Mouse (Mus musculus): ENCODE data around the gene Otulin.

Gene Otulin

DNA sequence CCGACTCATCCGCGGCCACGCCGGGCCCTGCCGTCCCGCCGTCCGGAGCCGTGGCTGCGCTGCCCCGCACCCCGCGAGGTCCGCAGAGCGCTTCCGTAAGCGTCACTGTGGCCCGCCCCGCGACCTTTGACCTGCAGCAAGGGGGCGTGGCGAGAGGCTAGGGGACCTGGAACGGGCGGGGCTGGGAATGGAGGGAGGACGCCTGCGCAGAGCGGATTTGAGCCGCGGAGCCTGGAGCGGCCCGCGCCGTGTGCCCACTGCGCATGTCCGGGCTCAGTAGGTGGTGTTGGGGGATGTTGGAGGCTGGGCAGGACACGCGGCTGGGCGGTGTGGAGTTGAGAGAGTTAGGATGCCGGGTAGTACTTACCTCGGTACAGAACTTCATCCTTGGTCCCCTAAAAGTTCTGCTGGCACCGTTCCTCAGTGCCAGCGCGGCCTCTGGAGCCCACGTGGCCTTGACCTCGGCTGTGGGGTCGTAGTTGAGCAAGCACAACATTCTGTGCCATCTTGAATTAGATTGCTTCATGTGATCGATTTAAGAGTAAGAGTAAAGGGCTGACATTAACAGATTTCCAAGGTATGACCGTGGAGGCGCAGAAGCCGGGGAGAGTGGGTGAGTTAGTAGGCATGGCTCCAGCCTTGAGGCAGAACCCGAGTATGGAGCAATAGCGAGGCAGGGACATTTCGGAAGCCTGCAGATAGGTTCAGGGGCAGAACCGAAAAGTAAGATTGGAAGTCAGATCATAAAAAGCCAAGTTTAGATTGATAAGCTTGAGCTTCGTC lies at the start of gene Otulin:
Gene Otulin (minus strand): TSS at position 93 of the 783 bp plus-strand sequence.
- peak; percentile 97 for DNase-seq (ENCODE audit: low spot score)

DNA sequence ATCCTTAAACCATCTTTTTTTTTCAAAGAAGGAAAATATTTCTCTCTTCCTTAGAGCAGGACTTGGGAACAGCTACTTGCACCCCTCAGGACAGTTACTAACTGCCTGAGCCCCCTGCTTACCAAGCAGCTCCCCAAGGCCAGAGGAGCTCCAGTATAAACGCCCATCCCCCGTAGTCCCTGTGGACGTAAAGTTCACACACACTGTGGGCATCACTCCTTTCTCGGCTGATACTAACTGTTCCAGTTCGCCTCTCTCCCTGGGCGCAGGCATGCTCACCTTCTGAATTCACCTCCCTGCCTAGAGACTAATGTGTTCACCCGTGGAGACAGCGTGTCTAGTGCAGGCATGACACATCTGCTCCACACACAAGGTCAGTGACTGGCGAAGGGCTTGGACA lies 48.0 kb upstream of the Otulin start:
- DNase-seq (ENCODE audit: low spot score), result no peak

DNA sequence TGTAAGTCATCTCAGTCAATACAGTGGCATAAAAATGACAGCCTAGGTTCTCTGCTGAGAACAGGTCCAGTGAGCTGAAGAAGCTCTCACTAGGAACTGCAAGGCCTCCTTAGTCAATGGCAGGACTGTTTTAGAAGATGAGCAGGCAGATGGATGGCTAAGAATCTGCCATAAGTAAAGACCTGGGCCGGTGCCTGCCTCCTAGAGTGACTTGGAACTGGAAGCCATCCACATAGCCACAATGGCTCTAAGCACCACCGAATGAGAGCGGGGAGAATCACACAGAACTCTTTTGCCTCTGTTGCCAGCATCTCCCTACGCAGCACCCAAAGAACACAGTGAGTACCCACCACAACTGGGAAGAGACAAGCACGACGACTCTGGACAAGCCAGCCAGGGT lies 47.3 kb upstream of the Otulin start:
- no peak for DNase-seq (ENCODE audit: low spot score)

DNA sequence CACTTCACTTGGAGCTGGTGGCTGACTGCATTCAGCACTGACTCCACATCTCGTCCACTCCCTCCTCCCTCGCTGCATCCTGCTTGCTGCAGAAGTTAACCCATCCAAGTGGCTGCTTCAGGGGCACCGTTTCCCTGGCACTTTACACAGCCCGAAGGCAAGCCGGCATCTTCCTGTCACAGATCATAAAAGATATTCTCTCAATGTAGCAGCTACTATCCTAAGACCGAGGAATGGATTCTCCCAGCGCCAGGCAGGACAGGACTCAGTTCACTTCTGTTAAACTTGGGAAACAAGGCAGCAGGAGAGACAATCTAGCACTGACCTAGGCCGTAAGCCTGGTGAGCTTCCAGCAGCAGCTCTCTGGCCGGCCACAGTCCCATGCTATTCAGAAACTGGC lies 45.7 kb upstream of the Otulin start:
- DNase-seq (ENCODE audit: low spot score), result no peak

DNA sequence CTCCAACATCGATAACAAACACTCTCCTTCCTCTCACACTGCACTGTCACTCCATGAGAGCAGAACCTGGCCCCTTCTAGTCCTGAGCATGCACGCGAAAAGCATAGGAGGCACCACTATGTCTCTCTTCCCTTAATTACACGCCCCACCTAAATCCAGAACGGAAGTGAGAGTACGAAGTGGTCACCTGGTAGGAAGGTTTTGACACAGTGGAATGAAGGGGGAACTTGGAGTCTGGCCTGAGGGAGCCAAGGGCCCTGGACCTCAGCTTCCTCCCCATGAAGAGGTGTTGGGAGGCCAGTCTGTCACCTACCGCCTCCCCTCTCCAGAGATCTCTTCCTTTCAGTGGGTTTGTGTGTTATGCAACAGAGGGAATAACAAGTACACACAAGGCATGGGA lies 44.6 kb upstream of the Otulin start:
- DNase-seq (ENCODE audit: low spot score), result no peak

DNA sequence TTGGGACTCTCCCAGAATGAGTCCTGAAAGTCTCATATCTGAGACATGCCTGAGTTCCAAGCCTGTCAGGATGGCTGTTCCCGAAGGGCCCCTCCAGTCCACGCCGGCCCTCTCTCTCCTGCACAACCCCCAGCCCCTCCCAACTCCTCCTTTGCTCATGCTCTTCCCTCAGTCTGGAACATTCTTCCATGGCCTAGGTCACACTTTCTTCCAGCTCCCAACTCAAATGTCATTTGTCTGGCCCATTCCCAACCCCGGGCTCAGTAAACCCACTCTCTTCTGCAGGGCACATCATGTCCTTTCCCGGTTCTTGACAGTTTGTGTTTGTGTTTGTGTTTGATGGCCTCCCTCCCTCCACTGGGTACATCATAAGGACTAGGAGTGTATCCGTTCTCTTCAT lies 43.5 kb upstream of the Otulin start:
- no peak for DNase-seq (ENCODE audit: low spot score)

DNA sequence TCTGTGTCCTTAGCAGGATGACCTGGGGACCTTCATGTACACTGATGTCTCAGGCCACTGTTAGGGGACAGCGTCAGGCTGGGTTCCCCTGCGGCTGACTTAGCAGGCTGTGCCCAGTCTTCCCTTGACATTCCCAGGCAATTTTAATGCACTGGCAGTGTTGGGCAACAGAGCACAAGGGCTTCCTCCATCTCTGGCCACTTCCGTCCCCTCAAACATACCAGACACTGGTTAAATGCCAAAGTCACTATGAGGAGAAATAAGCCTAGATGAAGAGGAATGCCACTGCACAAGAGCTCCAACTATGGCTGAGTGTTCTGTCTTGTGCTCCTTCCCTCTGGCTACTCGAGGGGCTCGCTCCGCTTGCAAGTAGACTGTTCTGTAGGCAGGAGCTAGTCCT lies 42.7 kb upstream of the Otulin start:
- DNase-seq (ENCODE audit: low spot score), result no peak

DNA sequence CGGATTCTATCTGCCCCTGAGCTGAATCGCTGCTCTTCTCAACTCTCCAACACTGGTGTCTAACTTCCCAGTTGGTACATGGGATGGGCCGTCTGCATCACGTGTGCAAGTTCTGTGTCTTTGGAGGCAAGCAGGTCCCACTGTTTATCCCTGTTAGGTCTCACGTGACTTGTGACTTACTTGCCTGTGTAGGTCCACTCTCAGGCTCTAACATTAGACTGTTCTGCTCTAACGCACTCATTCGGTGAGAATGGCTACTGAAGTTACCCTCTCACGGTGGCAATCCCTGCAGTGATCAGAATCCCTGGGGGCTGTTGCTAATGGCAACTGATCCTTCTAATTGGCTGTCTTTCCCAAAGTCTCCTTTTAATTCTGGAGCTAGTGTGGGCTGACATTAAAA lies 41.8 kb upstream of the Otulin start:
- no peak for DNase-seq (ENCODE audit: low spot score)

DNA sequence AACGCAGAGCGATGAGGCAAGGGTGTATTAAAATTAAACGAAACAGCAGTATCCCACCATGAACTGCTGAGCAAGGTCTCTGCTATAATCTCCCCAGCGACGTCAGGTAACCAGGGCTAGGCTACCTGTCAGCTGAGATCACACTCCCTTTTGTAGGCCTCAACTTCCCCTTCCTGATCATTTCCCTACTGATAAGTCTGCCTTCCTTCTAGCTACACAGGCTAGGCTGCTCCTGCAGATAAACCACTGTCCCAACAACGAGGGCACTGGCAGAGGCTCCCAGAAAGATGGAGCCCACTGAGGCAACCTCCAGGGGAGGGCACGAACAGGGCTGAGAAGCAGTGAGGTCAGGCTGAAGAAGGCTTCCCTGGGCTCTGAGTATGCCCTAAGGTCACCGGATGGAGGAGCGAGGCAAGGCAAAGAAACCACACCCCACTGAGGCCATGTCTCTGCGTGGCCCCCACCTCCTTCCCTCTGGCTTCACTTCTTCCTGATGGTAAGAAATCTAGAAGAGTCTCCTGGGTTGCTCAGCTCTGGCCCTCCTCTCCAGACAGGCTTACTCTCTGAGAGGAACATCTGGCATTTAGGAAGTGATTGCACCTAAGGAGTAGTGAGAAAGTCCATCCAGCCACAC lies 41.2 kb upstream of the Otulin start:
- DNase-seq (ENCODE audit: low spot score), result no peak

DNA sequence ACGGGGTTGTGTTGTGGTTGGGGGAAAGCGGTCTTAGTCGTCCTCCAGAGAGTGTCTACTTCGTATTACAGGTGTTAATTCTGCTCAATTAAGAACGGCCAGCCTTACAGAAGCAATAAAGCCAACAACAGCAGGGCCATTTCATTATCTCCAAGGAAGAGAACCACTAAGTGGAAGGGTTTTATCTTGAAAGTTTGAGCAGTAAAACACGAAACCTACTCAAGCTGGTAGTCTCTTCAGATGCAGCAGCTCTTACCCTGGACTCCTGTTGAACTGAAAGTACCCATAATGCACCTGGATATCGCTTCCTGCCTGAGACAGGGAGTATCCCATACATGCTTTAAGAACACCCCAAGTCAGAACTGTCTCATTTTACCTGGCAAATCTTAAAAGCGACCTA lies 40.2 kb upstream of the Otulin start:
- no peak for DNase-seq (ENCODE audit: low spot score)

DNA sequence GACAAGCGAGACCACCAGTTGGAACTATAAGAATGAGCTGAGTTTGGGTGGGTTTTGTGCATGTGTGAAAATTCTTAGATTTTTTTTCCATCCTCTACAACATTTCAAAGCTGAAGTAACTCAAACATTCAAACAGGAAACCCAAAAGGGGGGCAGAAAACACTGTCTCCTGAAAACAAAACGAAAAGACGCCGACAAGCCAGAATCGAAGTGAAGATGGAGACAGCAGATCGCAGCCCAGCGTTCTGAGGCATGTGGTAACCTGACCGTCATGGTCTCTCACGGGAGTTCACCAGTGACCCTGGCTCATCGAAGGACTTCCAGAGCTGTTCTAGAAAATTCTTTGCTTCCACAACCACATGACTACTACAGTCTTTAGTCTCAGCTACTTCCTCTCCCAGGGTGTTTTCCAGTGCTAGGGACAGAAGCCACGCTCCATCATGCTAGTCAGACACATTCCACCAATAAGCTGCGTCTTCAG lies 39.5 kb upstream of the Otulin start:
- DNase-seq (ENCODE audit: low spot score), result no peak

DNA sequence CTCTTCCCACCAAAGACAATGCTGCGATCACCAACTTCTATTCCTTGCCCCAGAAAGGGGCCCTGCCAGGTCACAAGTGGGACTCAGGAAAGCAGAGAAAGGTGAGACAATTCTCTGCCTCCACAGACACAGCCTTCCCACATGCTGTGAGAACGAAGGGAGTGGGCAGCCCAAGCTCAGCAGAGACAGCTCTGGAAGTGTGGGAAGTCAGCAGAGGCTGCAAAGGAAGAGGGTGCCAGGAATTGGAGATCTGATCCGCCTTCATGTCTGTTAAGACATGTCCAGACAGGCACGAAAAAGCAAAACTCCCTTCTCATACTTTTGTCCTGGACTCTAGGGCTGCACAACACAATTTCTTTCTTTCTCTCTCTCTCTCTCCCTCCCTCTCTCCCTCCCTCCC lies 38.8 kb upstream of the Otulin start:
- no peak for DNase-seq (ENCODE audit: low spot score)

DNA sequence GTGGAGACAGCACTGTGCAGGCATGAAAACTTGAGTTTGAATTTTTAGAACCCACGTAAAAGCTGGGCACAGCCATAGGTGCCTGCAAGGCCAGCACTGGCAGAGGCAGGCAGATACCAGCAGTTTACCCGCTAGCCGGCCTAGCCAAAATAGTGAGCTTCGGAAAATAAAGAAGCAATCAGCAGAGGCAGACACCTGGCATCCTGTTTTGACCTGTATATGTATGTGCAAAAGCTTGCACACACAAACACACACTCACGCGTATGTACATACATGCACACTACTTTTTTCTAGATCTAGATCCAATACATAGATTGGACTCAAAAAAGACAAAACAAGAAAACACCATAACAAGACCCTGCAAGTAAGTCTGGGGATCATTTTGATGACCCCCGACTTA lies 38.1 kb upstream of the Otulin start:
- no peak for DNase-seq (ENCODE audit: low spot score)

DNA sequence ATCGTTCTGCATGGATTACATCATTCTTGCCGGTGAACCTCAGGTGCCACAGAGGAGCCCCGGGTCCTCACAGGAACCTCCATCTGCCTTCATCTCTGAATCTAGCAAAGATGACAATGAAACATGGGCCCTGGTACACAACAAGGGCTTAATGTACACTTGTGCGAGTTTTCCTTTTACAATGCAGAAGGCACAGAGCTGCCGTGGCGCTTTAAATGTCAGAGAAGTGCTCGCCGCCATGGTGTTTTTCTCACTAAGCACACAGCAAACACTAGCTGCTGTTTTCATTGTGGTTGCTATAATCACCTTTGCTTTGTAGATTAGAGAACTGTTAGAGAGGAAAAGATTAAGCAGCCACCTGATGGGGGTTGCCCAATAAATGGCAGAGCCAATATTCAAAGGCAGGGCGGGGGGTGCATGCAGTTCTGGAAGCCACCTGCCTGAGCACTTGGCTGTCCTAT lies 37.5 kb upstream of the Otulin start:
- no peak for DNase-seq (ENCODE audit: low spot score)

DNA sequence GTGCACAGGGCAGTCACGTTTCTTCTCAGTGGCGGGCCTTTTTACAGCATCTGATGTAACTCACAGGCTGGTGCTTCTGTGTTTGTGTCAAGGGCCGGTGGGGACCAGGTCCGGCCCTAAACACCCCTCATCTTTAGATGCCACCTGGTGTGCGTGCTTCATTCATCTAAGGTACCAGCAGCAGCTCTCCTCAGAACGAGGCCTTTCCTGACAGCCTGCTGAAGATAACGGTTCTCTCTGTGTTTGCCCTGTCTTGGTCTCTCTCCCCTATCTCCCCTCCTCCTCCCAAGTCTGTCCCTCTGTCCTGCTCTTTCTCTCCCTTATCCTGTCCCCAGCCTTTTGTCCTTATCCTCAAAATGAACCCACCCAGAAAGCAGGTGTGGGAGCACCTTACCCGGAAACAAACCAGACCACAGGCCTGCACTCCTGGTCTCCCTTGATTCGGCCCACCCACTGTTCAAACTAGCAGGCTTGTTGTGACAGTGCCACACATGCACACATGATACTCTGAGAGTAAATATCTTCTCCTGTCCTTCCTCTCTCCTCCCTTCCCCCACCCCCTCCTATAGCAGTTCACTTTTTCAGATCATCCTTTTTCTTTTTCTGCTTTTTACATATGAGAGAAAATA lies 36.5 kb upstream of the Otulin start:
- DNase-seq (ENCODE audit: low spot score), result no peak

DNA sequence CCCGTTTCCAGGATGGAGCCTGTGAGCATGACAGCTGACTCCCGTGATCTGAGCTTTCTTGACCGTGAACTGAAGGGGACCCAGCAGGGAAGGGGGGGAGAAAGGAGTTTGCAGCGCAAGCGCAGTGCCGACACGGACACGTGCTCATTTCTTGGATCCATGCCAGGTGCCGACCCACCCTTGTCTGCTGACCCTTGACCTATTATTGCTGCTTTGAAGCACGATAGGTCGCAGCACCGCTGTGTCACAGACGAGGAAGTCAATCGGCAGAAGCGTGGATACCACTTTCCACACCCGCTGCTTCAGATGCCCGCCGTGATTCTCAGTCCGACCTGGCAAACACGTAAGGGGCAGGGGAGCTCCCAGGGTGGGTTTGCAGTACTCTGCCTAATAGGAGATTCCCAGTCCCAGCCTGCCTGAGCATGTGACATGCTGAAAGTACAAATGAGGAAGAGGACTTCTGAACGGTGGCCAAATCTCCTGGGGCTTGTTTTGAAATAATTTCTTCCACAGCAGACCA lies 35.0 kb upstream of the Otulin start:
- DNase-seq (ENCODE audit: low spot score), result no peak

DNA sequence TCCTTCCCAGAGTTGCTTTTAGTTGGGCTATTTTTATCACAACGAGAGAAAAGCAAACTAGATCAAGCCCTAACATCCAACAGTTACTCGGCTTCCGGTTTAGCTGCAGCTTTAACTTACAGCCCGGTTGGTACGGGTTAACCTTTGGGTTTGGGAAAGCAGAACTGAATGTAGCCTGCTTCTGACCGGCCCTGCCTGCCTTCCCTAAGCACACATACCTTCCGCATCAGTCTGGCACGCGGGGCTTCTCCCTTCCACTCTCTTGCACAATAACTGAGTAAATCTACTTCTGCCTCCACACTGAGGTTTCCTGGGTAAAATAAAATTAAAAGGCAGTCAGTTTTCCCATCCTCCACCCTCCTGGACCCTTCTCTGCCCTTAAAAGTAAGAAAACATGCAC lies 33.6 kb upstream of the Otulin start:
- DNase-seq (ENCODE audit: low spot score), result no peak

DNA sequence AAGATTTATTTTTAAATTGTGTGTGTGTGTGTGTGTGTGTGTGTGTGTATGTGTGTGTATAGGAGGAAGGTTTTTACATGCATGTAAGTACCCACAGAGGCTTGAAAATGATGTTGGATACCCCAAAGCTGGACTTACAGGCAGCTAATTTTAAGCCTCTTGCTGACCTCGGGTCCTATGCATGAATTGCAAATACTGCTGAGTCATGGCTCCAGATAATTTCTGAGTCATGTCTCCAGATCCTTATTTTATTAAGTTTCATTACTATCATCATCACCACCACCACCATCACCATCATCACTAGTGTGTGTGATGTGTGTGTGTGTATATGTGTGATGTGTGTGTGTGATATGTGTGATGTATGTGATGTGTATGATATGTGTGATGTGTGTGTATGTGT lies 32.2 kb upstream of the Otulin start:
- no peak for DNase-seq (ENCODE audit: low spot score)

DNA sequence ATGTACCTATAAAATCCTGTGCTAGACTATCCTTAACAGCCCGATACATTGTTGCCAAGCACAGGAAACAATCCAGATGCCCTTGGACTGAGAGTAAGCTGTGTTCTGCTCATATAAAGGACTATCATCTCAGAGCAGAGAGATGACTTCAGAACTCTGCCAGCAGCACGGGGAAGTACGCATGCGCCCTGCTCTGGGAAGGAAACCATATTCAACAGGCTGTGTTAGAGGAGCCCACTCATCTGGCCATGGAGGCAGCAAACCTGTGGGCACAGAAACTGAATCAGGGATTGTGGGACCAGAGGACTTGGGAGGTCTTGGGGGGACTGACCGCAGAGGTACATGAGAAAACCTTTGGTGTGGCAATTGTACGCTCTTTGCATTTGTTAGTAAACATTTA lies 31.2 kb upstream of the Otulin start:
- DNase-seq (ENCODE audit: low spot score), result peak; percentile 78

DNA sequence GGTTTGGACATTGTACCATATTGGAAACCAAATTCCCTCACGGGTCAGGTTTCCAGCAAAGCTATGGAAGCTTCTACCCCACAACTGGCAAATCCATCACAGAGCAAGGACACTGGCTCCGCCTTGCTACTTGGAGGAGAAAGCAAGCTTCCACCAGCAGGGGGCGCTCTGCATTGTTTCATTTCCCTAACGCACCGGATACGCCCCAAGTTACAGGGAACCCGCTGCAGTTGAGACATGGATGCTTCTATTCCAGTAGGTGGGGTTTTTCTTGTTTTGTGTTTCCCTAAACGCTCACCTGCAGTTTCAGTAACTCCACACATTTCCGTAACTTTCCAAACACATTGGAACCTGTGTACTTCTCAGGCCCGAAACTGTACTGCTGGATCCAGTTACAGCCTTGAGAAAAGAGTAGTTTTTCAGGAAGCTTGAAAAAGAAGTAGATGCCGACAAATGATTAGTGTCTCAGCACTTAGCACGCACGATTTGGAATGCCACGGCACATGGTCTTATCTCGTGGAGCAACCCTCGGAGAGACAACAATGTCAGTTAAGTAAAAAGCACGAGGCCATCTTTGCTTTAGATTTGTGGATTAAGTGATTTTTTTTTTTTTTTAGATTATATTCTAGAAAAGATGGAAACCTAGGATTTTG lies 29.2 kb upstream of the Otulin start:
- peak; percentile 80 for DNase-seq (ENCODE audit: low spot score)

DNA sequence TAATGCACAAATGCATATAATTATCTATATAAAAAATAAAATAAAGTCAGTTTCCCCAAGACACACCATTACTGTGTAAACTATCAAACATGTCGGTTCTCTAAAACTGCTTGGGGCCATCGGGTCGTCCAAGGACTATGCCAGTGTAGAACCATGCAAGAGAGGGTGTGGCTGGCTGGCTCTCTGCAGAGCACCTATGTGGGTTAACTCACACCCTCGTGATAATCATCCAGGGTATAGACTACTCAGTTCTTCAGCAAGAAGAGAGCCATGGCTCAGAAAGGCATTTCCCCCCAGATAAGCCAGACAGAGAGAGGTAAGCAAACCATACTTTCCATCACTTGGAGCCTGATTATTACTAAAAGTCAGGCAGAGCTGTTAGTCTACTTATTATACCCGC lies 28.6 kb upstream of the Otulin start:
- DNase-seq (ENCODE audit: low spot score), result no peak

DNA sequence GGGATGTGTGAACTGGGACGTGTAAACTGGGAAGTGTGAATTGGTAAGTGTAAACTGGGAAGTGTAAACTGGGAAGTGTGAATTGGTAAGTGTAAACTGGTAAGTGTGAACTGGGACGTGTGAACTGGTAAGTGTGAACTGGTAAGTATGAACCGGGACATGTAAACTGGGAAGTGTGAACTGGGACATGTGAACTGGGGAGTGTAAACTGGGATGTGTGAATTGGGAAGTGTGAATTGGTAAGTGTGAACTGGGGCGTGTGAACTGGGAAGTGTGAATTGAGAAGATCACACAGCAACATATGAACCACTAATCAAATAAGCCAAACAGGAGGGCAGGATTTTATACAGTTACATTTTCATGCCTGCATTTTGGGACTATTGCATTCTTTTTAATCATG lies 27.9 kb upstream of the Otulin start:
- DNase-seq (ENCODE audit: low spot score), result no peak

DNA sequence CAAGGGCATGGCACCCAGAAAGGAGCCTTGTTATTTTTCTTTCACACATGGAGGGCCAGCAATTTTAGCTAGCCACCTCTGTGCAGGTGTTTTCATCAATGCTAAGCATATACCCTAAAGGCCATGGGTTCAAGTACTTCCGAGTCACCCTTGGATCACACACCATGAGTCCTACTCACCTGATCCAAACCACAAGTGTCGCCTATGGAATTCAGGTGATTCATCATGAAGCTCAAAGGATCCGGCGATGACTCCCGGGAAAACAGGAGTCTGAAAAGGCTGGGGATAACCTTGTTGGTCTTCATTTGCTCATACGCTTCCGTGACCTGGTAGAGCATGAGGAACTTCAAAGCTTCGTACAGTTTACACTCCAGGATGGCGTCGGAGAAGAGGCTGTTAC lies 27.4 kb upstream of the Otulin start:
- no peak for DNase-seq (ENCODE audit: low spot score)

All from testis, postnatal 14 days (tissue).